Mouse (Mus musculus) hindbrain, embryonic 12.5 days (tissue): ENCODE data around the gene Plcb3. TPM values are rescaled to one million over a fixed set of nuclear protein-coding genes. Genes with fewer than 3 reads are reported as not detected.
A peak's percentile ranks its signal among the peaks of the same experiment; 100 is the strongest.

Source experiments
- ATAC-seq: fragments of 200-750 bp; cut with Nextera tagmentation; 2 replicates; pipeline ENCODE4 v1.8.0; 2017; ENCODE audit warnings: moderate TSS enrichment; ENCODE audit not compliant: low FRiP score
- H3K27ac ChIP-seq: fragments of 300-500 bp; sonication (generic); 2 replicates; pipeline ENCODE4 v1.5.1; 2016; ENCODE audit warnings: mild to moderate bottlenecking
- H3K27me3 ChIP-seq: fragments of 300-500 bp; sonication (generic); 2 replicates; pipeline ENCODE4 v1.6.1; 2016; ENCODE audit warnings: mild to moderate bottlenecking
- H3K36me3 ChIP-seq: fragments of 300-500 bp; sonication (generic); 2 replicates; pipeline ENCODE4 v1.6.1; 2016; ENCODE audit warnings: mild to moderate bottlenecking
- H3K4me1 ChIP-seq: fragments of 300-500 bp; sonication (generic); 2 replicates; pipeline ENCODE4 v1.6.1; 2016
- H3K4me2 ChIP-seq: fragments of 300-500 bp; sonication (generic); replicated peaks from 2 replicates; pipeline ENCODE4 v1.6.1; 2016; ENCODE audit warnings: mild to moderate bottlenecking
- H3K4me3 ChIP-seq: fragments of 300-500 bp; sonication (generic); 2 replicates; pipeline ENCODE4 v1.5.1; 2016; ENCODE audit warnings: mild to moderate bottlenecking
- H3K9ac ChIP-seq: fragments of 300-500 bp; sonication (generic); 2 replicates; pipeline ENCODE4 v1.6.1; 2016; ENCODE audit warnings: mild to moderate bottlenecking, moderate library complexity
- H3K9me3 ChIP-seq: fragments of 300-500 bp; sonication (generic); replicated peaks from 2 replicates; pipeline ENCODE4 v1.6.1; 2016; ENCODE audit warnings: mild to moderate bottlenecking
- WGBS: fragments of 180-500 bp; shearing (Covaris S2); methylation state at CpG from one replicate; pipeline ENCODE4 v1.1.7; 2016; 5-methylcytosine and 5-hydroxymethylcytosine counted together
- polyA plus RNA-seq: library from polyadenylated mRNA; unstranded; fragments of >200 nt; fragmentation: Nextera tagmentation; extraction: Ambion mirVana; gene quantifications from 2 replicates; pipeline ENCODE4 v1.2.1, GENCODE M21; 2016

Gene Plcb3
- polyA plus RNA-seq, 1 experiment from 2014 or later, result 27.9 TPM

DNA sequence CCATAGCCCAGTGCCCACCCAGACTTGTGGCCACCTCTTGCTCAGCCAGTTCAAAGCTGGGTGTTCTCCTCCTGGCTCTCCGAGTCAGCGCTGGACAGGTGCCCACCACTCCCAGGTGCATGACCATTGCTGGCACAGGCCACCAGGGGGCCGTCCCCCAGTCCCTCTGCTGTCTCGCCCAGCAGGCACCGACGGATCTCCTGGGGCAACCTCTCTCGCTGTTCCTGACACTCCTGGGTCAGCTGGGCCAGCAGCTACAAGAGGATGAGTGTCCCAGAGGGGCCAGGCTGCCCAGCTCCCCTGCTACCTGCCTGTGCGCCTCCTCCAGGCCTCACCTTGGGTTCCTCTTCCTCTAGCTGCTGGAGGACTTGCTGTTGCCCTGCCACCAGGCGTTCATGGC, 22.2 kb downstream of the Plcb3 start:
- Histone ChIP-seq H3K4me3 (no peak overlapping the region), H3K9ac (0 out of 2 replicates have a peak overlapping the region, but pooled peaks have one; percentile 18), H3K27ac (no peak overlapping the region), H3K27me3 (no peaks in the 10 kb centered on the region), H3K4me2 (no peak overlapping the region), H3K4me1 (peaks cover 22% of the 10 kb centered on the region), H3K9me3 (no peaks in the 10 kb centered on the region), H3K36me3 (peaks cover 12% of the 10 kb centered on the region; the same call in 1 of the 2 replicates)
- WGBS, result 56% methylated on average over 9 of the region's 9 CpGs
- ATAC-seq, result no peak

GRCm38 (mm10) chr19:6952712-6953037, 23.6 kb downstream of the Plcb3 start:
- Histone ChIP-seq H3K9me3 (no peaks in the 10 kb centered on the region), H3K4me3 (peak overlapping the region; percentile 56), H3K27ac (0 out of 2 replicates have a peak overlapping the region, but pooled peaks have one; percentile 26), H3K36me3 (peaks cover 12% of the 10 kb centered on the region; the same call in 1 of the 2 replicates), H3K4me1 (peaks cover 22% of the 10 kb centered on the region), H3K9ac (peak overlapping the region; percentile 77), H3K27me3 (no peaks in the 10 kb centered on the region), H3K4me2 (peak overlapping the region; percentile 95)
- WGBS, result 28% methylated on average over 3 of the region's 3 CpGs
- ATAC-seq, result no peak

DNA sequence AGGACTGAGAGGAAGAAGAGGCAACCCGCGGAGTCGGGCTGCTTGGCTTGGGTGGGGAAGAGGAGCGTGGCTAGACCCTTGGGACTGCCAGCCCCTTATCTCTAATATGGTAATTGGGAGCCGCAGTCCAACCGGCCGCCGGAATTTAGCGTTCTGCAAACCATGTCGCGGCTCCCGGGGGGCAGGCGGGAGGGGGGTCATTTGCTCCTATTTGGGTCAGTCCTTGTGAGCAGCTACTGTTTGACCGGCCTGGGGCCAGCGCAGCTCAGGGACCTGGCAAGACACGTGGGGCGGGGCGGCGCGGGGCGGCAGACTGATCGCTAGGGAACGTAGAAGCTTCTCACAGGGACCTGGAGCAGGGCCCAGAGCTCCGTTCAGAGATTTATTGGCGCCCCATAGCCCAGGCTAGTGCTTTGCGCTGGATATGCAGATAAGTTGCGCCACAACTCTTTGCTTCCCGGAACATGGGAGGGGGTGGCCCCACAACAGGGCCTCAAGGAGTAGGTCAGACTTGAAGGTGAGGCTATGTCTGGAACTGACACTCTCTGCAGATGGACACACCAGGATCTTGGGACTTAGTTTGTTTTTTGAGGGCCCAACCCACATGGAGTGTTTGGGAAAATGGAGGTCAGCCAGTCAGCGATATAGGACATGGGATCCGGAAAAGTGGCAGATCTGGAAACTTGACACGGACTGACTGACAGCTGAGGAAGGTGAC, 24.1 kb downstream of the Plcb3 start:
- peaks cover 22% of the 10 kb centered on the region for H3K4me1 ChIP-seq
- no peaks in the 10 kb centered on the region for H3K27me3 ChIP-seq
- H3K27ac ChIP-seq, result peak overlapping the region; percentile 97
- WGBS, result 4% methylated on average over 31 of the region's 31 CpGs
- peak overlapping the region; percentile 56 for H3K4me3 ChIP-seq
- peak overlapping the region; percentile 77 for H3K9ac ChIP-seq
- ATAC-seq, result peak; percentile 12; the same call in 1 of the 2 replicates
- no peaks in the 10 kb centered on the region for H3K9me3 ChIP-seq
- H3K4me2 ChIP-seq, result peak overlapping the region; percentile 95
- peaks cover 12% of the 10 kb centered on the region; the same call in 1 of the 2 replicates for H3K36me3 ChIP-seq

DNA sequence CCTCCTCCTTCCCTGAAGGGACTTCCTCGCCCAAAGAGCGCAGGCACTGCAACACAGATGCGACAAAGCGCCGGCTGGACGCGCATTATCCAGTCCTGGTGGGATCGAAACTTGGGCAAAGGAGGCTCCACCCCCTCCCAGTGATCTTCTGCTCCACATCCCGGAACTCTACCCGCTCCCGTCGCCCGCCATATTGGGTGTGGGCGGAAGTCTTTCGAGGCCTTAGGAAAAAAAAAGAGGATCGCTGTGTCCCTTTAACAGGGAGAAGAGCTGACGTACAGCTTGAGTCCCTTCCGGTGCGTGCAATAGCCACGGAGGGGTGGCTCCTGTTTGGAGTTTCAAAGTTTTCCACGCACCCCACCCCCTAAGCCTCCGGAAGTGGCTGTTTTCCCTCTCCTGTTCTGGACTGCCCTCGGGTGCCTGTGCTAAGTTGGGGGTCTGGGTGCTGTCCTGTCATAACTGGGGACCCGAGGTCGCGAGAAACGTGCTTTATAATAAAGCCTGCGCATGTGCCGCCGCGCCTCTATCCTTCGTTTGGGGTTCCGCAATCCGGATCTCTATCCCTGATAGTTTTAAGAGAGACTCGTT, 24.8 kb downstream of the Plcb3 start:
- Histone ChIP-seq H3K27ac (peak overlapping the region; percentile 97), H3K4me2 (peak overlapping the region; percentile 95), H3K27me3 (no peaks in the 10 kb centered on the region), H3K4me3 (peak overlapping the region; percentile 56), H3K4me1 (peaks cover 22% of the 10 kb centered on the region), H3K36me3 (peaks cover 12% of the 10 kb centered on the region; the same call in 1 of the 2 replicates), H3K9ac (peak overlapping the region; percentile 77), H3K9me3 (no peaks in the 10 kb centered on the region)
- under 1% methylated on average over 35 of the region's 35 CpGs for WGBS
- ATAC-seq, result peak; percentile 83

DNA sequence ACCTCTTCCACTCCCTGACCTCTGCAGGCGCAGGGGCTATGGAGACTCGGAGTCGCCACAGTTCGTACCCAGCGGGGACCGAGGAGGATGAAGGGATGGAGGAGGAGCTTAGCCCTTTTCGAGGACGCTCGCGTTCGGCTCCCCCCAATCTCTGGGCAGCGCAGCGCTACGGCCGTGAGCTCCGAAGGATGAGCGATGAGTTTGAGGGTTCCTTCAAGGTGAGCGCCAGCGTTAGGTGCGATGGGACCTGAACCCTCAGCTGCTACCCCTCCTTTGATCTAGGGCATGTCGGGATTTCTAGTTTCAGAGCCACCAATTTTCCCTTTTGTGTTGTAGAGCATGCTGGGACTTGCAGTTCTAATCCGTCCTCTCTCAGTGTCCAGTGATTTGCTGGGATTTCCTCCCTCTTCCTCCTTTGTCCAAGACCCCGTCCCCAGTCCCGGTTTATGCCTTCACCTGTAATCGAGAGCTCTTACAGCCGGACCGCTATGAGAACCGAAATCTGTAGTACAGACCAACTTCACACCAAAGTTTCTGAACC, 25.6 kb downstream of the Plcb3 start:
- 0% methylated on average over 28 of the region's 28 CpGs for WGBS
- H3K9me3 ChIP-seq, result no peaks in the 10 kb centered on the region

DNA sequence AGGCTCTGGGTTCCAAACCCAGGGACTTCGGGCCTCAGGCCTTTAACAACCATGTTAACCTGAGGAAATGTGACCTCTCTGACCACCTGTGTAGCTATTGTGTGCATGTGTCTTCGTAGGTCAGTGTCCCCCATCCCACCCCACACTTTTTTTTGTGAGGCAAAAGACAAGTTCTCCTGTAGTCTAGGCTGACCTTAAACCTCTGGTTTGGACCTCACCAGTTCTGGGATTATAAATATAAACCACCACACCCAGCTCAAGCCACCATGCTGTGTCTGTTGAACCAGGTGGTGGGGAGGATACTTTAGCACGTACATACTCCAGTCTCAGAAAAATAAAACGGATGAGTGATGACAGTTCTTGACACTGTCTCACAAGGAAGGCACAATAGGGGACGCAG, 26.3 kb downstream of the Plcb3 start:
- peak overlapping the region; percentile 97; the same call in 1 of the 2 replicates for H3K27ac ChIP-seq
- peak overlapping the region; percentile 77 for H3K9ac ChIP-seq
- peak overlapping the region; percentile 56 for H3K4me3 ChIP-seq
- peaks cover 22% of the 10 kb centered on the region for H3K4me1 ChIP-seq
- H3K9me3 ChIP-seq, result no peaks in the 10 kb centered on the region
- H3K4me2 ChIP-seq, result peak overlapping the region; percentile 95
- no peak for ATAC-seq
- whole genome bisulfite sequencing, result 42% methylated on average over 5 of the region's 5 CpGs
- peaks cover 4% of the 10 kb centered on the region; the same call in 1 of the 2 replicates for H3K36me3 ChIP-seq
- H3K27me3 ChIP-seq, result no peaks in the 10 kb centered on the region

More for the DNA sequence above, 25.6 kb downstream of the Plcb3 start:
- Histone ChIP-seq H3K27me3 (no peaks in the 10 kb centered on the region), H3K27ac (peak overlapping the region; percentile 97), H3K36me3 (peaks cover 9% of the 10 kb centered on the region; the same call in 1 of the 2 replicates), H3K4me2 (peak overlapping the region; percentile 95), H3K4me3 (peak overlapping the region; percentile 56), H3K4me1 (peaks cover 22% of the 10 kb centered on the region), H3K9ac (peak overlapping the region; percentile 77)
- ATAC-seq, result peak; percentile 63

- Histone ChIP-seq H3K4me2 (0 out of 2 replicates have a peak overlapping the region, but pooled peaks have one; percentile 95), H3K9me3 (no peaks in the 10 kb centered on the region), H3K27ac (no peak overlapping the region), H3K4me3 (no peak overlapping the region), H3K9ac (no peak overlapping the region), H3K36me3 (no peaks in the 10 kb centered on the region; the same call in 1 of the 2 replicates), H3K4me1 (peaks cover 22% of the 10 kb centered on the region), H3K27me3 (no peaks in the 10 kb centered on the region)
- no peak for ATAC-seq
- WGBS, result 89% methylated on average over 5 of the region's 5 CpGs
These were observed 26.7 kb downstream of the Plcb3 start for GRCm38 (mm10) chr19:6949532-6949931.

GRCm38 (mm10) chr19:6948186-6948585, 28.1 kb downstream of the Plcb3 start:
- H3K36me3 ChIP-seq, result no peaks in the 10 kb centered on the region; the same call in 1 of the 2 replicates
- no peaks in the 10 kb centered on the region for H3K27me3 ChIP-seq
- no peak overlapping the region for H3K4me3 ChIP-seq
- no peak overlapping the region for H3K27ac ChIP-seq
- peaks cover 19% of the 10 kb centered on the region for H3K4me1 ChIP-seq
- ATAC-seq, result no peak
- no peaks in the 10 kb centered on the region for H3K9me3 ChIP-seq
- no peak overlapping the region for H3K9ac ChIP-seq
- H3K4me2 ChIP-seq, result no peak overlapping the region
- WGBS, result 77% methylated on average over 4 of the region's 4 CpGs

GRCm38 (mm10) chr19:6947742-6948141, 28.5 kb downstream of the Plcb3 start:
- peaks cover 20% of the 10 kb centered on the region for H3K4me1 ChIP-seq
- ATAC-seq, result no peak
- no peak overlapping the region for H3K27ac ChIP-seq
- WGBS, result 44% methylated on average over 4 of the region's 4 CpGs
- H3K9ac ChIP-seq, result no peak overlapping the region
- H3K36me3 ChIP-seq, result no peaks in the 10 kb centered on the region; the same call in 1 of the 2 replicates
- H3K4me3 ChIP-seq, result no peak overlapping the region
- H3K4me2 ChIP-seq, result no peak overlapping the region
- H3K27me3 ChIP-seq, result no peaks in the 10 kb centered on the region
- H3K9me3 ChIP-seq, result no peaks in the 10 kb centered on the region

DNA sequence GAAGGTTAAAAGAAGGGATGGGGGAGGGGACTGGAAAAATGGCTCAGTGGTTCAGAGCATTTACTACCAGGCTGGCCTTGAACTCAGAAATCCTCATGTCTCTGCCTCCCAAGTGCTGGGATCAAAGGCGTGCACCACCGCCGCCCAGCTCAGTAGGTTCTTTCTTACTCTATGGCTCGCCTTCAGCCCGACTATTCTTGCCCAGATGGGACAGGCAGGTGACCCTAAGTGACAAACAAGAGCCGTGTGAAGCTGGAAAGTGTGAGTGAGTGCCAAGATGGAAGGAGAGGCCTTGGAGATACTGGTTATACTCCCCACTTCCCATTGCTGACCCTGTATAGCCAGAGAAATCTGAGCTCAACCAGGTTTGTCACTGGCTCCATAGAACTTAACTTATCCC, 32.6 kb downstream of the Plcb3 start:
- Histone ChIP-seq H3K9ac (no peak overlapping the region), H3K4me1 (peaks cover 29% of the 10 kb centered on the region), H3K27ac (no peak overlapping the region), H3K36me3 (no peaks in the 10 kb centered on the region; the same call in 1 of the 2 replicates), H3K27me3 (no peaks in the 10 kb centered on the region), H3K9me3 (no peaks in the 10 kb centered on the region), H3K4me3 (no peak overlapping the region), H3K4me2 (no peak overlapping the region)
- WGBS, result 92% methylated on average over 6 of the region's 6 CpGs
- ATAC-seq, result no peak

DNA sequence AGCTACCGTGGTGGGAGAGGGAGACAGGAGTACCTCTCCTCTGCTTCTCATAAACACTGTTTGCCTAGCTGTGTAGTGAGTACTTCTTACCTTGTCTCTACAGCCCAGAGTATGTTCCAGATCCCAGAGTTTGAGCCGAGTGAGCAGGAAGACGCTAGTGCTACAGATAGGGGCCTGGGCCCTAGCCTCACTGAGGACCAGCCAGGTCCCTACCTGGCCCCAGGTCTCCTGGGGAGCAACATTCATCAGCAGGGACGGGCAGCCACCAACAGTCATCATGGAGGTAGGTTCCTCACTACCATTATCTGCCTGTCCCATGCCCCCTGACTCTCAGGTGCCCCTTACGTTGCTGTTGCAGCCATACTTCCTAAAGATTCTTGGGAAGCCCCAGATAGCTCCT, 33.5 kb downstream of the Plcb3 start:
- peak overlapping the region; percentile 94 for H3K27ac ChIP-seq
- H3K4me2 ChIP-seq, result peak overlapping the region; percentile 99
- peaks cover 33% of the 10 kb centered on the region for H3K4me1 ChIP-seq
- H3K9me3 ChIP-seq, result no peaks in the 10 kb centered on the region
- peaks cover 2% of the 10 kb centered on the region; the same call in 1 of the 2 replicates for H3K27me3 ChIP-seq
- ATAC-seq, result no peak
- H3K4me3 ChIP-seq, result peak overlapping the region; percentile 85
- peak overlapping the region; percentile 90 for H3K9ac ChIP-seq
- 30% methylated on average over 5 of the region's 5 CpGs for WGBS
- H3K36me3 ChIP-seq, result no peaks in the 10 kb centered on the region

- under 1% methylated on average over 27 of the region's 27 CpGs for WGBS
- Histone ChIP-seq H3K4me3 (peak within 1 kb of the TSS; percentile 85), H3K9ac (peak within 1 kb of the TSS; percentile 90), H3K27me3 (peaks cover 2% of the 10 kb centered on the region; the same call in 1 of the 2 replicates), H3K4me1 (peaks cover 33% of the 10 kb centered on the region), H3K4me2 (peak within 1 kb of the TSS; percentile 99), H3K27ac (peak within 1 kb of the TSS; percentile 94), H3K36me3 (no peaks in the 10 kb centered on the region), H3K9me3 (no peaks in the 10 kb centered on the region)
- ATAC-seq, result peak; percentile 84
These were observed 34.0 kb downstream of the Plcb3 start, which contains the start of gene Gpr137 for GRCm38 (mm10) chr19:6942249-6942691. Gene Gpr137, minus strand, starts transcription at chr19:6942480.
